Mouse (Mus musculus) intestine, embryonic 15.5 days (tissue): ENCODE measurements around the gene Fut8. TPM values are rescaled to one million over a fixed set of nuclear protein-coding genes. Genes with fewer than 3 reads are reported as not detected.
A peak's percentile ranks its signal among the peaks of the same experiment; 100 is the strongest.

Source experiments
- ATAC-seq: fragments of 200-750 bp; cut with Nextera tagmentation; 2 replicates; pipeline ENCODE4 v1.8.0; 2017; ENCODE audit warnings: moderate TSS enrichment, moderate library complexity
- H3K27ac ChIP-seq: fragments of 300-500 bp; sonication (generic); 2 replicates; pipeline ENCODE4 v1.5.1; 2015; ENCODE audit warnings: mild to moderate bottlenecking, inconsistent platforms
- H3K27me3 ChIP-seq: fragments of 300-500 bp; sonication (generic); replicated peaks from 2 replicates; pipeline ENCODE4 v1.6.1; 2015; ENCODE audit warnings: inconsistent platforms
- H3K36me3 ChIP-seq: fragments of 300-500 bp; sonication (generic); 2 replicates; pipeline ENCODE4 v1.6.1; 2015; ENCODE audit warnings: inconsistent platforms
- H3K4me1 ChIP-seq: fragments of 300-500 bp; sonication (generic); replicated peaks from 2 replicates; pipeline ENCODE4 v1.6.1; 2015; ENCODE audit warnings: inconsistent platforms
- H3K4me2 ChIP-seq: fragments of 300-500 bp; sonication (generic); replicated peaks from 2 replicates; pipeline ENCODE4 v1.6.1; 2015; ENCODE audit warnings: mild to moderate bottlenecking, inconsistent platforms
- H3K4me3 ChIP-seq: fragments of 300-500 bp; sonication (generic); replicated peaks from 2 replicates; pipeline ENCODE4 v1.5.1; 2015; ENCODE audit warnings: inconsistent platforms
- H3K9ac ChIP-seq: fragments of 300-500 bp; sonication (generic); 2 replicates; pipeline ENCODE4 v1.6.1; 2015; ENCODE audit warnings: inconsistent platforms
- H3K9me3 ChIP-seq: fragments of 300-500 bp; sonication (generic); 2 replicates; pipeline ENCODE4 v1.6.1; 2016; ENCODE audit warnings: inconsistent platforms
- WGBS: fragments of 180-500 bp; shearing (Covaris S2); methylation state at CpG from one replicate; pipeline ENCODE4 v1.1.7; 2015; 5-methylcytosine and 5-hydroxymethylcytosine counted together
- polyA plus RNA-seq: library from polyadenylated mRNA; unstranded; fragments of >200 nt; fragmentation: Nextera tagmentation; extraction: Ambion mirVana; gene quantifications from 2 replicates; pipeline ENCODE4 v1.2.1, GENCODE M21; 2015

The Fut8 gene
- 19.6 and 21.4 TPM in 2 replicates for polyA plus RNA-seq

DNA sequence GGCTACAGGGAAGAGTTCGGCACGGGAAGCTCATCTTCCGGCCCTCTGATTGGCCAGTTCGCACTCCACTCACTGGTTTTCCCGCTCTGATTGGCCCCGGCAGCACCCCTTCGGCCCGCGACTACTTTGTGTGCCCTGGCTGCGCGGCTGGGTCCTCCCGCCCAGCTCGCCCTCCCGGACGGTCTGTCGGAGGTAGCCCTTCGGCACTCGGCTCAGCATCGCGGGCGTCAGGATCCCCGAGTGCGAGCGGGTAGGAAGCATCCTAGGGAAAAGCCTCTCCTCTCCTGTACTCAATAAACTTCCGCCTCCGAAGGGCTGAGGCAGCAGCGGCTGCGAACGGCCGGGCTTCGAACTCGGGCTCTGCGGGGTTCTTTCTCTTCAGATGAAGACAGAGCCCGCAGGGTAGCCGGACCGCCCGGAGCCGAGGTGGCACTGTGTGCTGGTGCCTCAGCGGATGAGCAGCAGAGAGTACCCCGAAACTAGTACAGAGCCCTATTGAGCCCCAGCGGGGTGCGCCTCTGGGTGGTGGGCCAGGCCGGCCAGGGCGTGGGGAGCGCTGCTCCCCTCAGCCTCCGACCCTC is at the start of gene Fut8:
TSS of gene Fut8 (plus strand) at position 176 of the 581 bp plus-strand sequence.
- Histone ChIP-seq H3K9ac (peak within 1 kb of the TSS; percentile 86), H3K4me3 (peak within 1 kb of the TSS; percentile 76), H3K36me3 (no peaks in the 10 kb centered on the region), H3K4me2 (peak within 1 kb of the TSS; percentile 75), H3K9me3 (no peaks in the 10 kb centered on the region), H3K27me3 (peaks cover 3% of the 10 kb centered on the region; the same call in 1 of the 2 replicates), H3K4me1 (no peaks in the 10 kb centered on the region), H3K27ac (peak within 1 kb of the TSS; percentile 92)
- peak; percentile 84 for ATAC-seq
- WGBS: 0% methylated on average over 46 of the region's 46 CpGs

DNA sequence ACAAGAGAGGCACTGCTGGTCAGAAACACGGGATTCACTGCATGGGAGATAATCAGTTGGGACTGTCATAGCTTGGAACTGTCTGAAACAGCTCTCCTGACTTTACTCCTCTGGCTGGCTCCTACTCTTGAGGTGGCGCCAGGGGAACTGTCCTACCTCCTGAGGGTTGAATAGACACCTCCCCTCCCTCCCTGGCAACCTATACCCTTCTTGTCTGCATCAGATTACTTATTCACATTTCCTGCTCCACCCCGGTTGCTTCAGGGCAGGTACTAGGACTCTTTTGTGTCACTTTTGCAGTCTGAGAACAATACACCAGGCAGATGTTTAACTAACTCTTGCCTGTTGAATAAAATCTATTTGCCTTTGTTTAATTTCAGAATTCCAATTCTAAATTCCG is 48.8 kb upstream of the Fut8 start:
- Histone ChIP-seq H3K36me3 (no peaks in the 10 kb centered on the region), H3K4me3 (no peak overlapping the region), H3K27ac (no peak overlapping the region), H3K9me3 (no peaks in the 10 kb centered on the region), H3K4me2 (no peak overlapping the region), H3K4me1 (no peaks in the 10 kb centered on the region), H3K9ac (no peak overlapping the region), H3K27me3 (no peaks in the 10 kb centered on the region)
- no peak for ATAC-seq
- 45% methylated on average over 4 of the region's 4 CpGs for WGBS

DNA sequence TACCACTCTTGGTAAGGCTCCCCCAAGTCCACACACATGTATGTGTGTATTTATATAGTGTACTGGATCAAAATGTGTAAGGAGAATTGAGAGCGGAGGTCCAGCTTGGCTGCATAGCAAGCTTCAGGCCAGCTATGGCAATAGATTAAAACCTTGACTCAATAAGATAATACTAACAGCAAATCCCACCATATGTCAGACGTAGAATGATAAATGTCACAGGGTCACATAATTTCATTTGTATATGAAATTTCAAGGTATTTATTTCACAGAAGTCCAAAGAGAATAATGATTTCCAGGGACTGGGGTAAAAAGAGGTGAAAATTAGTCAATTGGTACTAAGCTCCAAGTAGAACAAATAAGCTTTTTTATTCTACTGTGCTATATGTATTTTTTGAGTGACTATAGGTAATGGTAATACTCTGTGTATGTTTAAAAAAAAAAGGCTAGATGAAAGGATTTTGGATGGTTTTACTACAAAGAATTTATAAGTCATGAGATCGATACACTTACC is 47.9 kb upstream of the Fut8 start:
- no peak for ATAC-seq
- H3K4me2 ChIP-seq: no peak overlapping the region
- H3K9me3 ChIP-seq: no peaks in the 10 kb centered on the region
- H3K4me1 ChIP-seq: no peaks in the 10 kb centered on the region
- no peak overlapping the region for H3K4me3 ChIP-seq
- no peaks in the 10 kb centered on the region for H3K27me3 ChIP-seq
- no peaks in the 10 kb centered on the region for H3K36me3 ChIP-seq
- no peak overlapping the region for H3K9ac ChIP-seq
- H3K27ac ChIP-seq: no peak overlapping the region
- WGBS: 87% methylated on average over 3 of the region's 3 CpGs

DNA sequence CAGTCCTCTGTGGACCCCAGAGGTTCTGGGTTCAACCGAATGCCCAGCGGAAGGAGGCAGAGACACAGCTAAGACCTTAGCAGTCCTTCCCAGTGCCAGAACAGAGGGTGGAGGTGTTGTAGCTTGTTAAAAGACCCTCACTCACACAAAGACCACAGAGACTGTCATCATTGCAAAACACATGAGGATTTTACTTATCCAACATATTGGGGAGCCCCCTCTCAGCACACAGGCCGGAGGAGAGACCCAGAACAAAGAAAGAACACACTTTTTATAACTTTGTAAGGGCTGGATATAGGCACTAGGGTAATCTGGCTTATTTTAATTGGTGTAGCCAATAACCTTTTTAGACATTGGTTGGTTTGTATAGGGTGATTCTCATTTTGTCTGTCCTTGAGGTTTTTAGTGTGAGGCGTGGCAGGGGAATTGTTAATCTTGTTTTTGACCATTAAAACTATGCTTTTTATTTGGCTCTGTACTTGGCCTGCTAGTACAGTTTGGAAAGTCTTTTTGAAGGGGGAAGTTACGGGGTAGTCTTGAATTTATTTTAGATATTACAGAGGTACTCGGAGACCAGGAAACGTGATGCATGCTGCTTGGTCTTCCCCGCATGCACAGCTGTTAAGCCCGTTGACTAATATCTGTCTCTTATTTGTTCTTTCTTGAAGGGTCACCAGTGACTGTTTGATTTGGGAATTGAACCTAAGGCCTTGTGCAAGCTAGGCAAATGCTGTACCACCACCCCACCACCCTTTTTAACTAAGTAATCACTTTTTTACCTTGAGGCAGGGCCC is 46.2 kb upstream of the Fut8 start:
- Histone ChIP-seq H3K4me3 (no peak overlapping the region), H3K27ac (no peak overlapping the region), H3K9me3 (no peaks in the 10 kb centered on the region), H3K36me3 (no peaks in the 10 kb centered on the region), H3K4me1 (no peaks in the 10 kb centered on the region), H3K9ac (no peak overlapping the region), H3K27me3 (no peaks in the 10 kb centered on the region), H3K4me2 (no peak overlapping the region)
- WGBS: 85% methylated on average over 9 of the region's 9 CpGs
- no peak for ATAC-seq

- WGBS: 61% methylated on average over 3 of the region's 3 CpGs
- Histone ChIP-seq H3K27me3 (no peaks in the 10 kb centered on the region), H3K4me3 (no peak overlapping the region), H3K9ac (no peak overlapping the region), H3K36me3 (no peaks in the 10 kb centered on the region), H3K4me1 (no peaks in the 10 kb centered on the region), H3K4me2 (no peak overlapping the region), H3K27ac (no peak overlapping the region), H3K9me3 (no peaks in the 10 kb centered on the region)
- ATAC-seq: no peak
These were observed 45.2 kb upstream of the Fut8 start for GRCm38 (mm10) chr12:77192714-77193113.

GRCm38 (mm10) chr12:77193225-77193716 is 44.7 kb upstream of the Fut8 start:
- H3K9me3 ChIP-seq: no peaks in the 10 kb centered on the region
- no peaks in the 10 kb centered on the region for H3K27me3 ChIP-seq
- H3K4me3 ChIP-seq: no peak overlapping the region
- peak; percentile 59 for ATAC-seq
- no peak overlapping the region for H3K4me2 ChIP-seq
- WGBS: 49% methylated on average over 4 of the region's 4 CpGs
- no peak overlapping the region for H3K9ac ChIP-seq
- no peaks in the 10 kb centered on the region for H3K4me1 ChIP-seq
- no peak overlapping the region for H3K27ac ChIP-seq
- no peaks in the 10 kb centered on the region for H3K36me3 ChIP-seq

DNA sequence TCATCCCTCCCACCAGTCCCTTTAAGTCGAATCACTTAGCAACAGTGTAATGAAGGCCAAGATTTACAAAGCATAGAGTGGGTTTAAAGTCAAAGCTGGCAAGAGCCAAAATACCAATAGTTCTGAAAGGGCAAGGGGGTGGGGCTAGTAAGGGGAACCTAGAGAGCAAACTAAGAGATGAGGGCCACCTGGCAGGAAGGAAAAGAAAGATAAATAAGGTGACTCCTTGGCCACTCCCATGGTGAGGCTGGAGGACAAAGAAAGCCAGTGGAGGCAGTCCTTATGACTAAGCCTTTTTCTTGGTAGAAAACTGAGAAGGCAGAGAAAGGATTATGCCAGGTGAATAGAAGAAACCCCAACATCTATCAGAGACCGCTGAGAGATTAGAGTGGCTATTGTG is 42.9 kb upstream of the Fut8 start:
- Histone ChIP-seq H3K4me3 (no peak overlapping the region), H3K4me1 (no peaks in the 10 kb centered on the region), H3K27ac (no peak overlapping the region), H3K9me3 (no peaks in the 10 kb centered on the region), H3K9ac (no peak overlapping the region), H3K4me2 (no peak overlapping the region), H3K27me3 (no peaks in the 10 kb centered on the region; the same call in 1 of the 2 replicates), H3K36me3 (no peaks in the 10 kb centered on the region)
- WGBS: 63% methylated on average over 2 of the region's 2 CpGs
- ATAC-seq: 0 out of 2 replicates have a peak, but pooled peaks have one; percentile 24

DNA sequence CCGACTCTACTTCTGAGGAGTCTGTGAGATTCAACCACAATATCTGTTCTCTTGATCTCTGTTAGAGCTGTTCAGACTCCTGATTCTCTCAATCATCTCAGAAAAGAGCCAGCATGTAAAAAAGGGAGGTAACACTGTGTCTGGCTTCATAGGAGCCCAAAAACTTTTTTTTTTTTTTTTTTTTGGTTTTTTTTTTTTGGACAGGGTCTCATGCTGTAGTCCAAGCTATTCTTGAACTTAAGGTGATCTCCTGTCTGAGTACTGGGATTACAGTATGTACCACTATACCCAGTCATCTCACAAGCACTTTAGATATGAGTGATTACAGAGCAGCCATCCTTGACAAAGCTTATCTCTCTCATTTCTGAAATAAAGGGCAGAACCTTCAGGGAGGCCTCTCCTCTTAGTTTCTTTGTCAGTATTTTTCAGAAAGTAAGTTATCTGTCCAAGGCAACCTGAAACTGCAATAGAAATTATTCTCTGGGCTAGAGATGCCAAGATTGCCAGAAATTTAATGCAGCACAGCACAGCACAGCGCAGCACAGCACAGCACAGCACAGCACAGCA is 41.3 kb upstream of the Fut8 start:
- Histone ChIP-seq H3K4me2 (no peak overlapping the region), H3K27me3 (no peaks in the 10 kb centered on the region; the same call in 1 of the 2 replicates), H3K9me3 (no peaks in the 10 kb centered on the region), H3K9ac (no peak overlapping the region), H3K36me3 (no peaks in the 10 kb centered on the region), H3K27ac (no peak overlapping the region), H3K4me1 (no peaks in the 10 kb centered on the region), H3K4me3 (no peak overlapping the region)
- no peak for ATAC-seq
- WGBS: 93% methylated on average over 2 of the region's 2 CpGs

DNA sequence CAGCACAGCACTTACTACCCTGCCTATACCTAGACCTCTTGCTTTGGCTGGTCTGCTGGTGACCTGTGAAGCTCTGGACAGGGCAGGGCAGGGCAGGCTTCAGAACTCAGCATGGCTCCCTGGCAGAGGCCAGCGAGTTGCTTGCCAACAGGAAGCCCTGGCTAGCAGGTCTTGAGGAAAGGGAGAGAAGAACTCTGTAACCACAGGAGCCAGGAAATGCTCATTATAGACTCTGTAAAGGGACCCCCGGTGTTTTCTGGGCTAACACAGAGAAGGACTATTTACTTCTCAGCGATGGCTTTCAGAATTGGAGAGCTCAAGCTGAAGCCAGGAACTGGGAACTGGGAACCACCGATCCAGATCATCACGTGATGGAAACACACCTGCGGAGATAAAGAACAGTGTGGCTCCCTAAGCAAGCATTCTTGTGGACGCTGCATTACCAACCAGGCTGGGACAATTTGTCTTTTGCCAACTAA is 40.8 kb upstream of the Fut8 start:
- ATAC-seq: no peak

DNA sequence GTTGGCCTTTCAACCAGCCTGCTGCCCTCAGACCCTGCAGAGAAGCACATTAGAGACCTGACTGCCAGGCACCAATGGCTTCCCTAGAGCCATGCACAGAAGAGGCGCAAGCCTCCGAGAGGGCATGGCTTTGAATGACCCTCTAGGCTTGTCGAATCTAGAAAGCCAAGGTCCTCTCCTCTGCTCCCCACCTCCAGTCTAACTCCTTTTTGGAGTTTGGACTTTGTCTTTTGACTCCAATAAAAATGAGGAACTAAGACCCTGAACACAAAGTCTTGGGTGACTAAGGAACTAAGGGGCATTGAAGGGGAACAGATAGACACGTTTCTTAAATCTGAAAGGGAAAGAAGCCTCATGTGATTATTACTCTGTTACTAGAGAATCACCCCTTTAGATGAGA is 39.7 kb upstream of the Fut8 start:
- Histone ChIP-seq H3K27ac (no peak overlapping the region), H3K36me3 (no peaks in the 10 kb centered on the region), H3K9me3 (no peaks in the 10 kb centered on the region), H3K9ac (no peak overlapping the region), H3K4me3 (no peak overlapping the region), H3K4me2 (no peak overlapping the region), H3K4me1 (no peaks in the 10 kb centered on the region), H3K27me3 (no peaks in the 10 kb centered on the region; the same call in 1 of the 2 replicates)
- WGBS: 87% methylated on average over 4 of the region's 4 CpGs
- ATAC-seq: no peak

More for the DNA sequence above, 40.8 kb upstream of the Fut8 start:
- Histone ChIP-seq H3K4me2 (no peak overlapping the region), H3K36me3 (no peaks in the 10 kb centered on the region), H3K4me1 (no peaks in the 10 kb centered on the region), H3K27ac (no peak overlapping the region), H3K4me3 (no peak overlapping the region), H3K9ac (no peak overlapping the region), H3K9me3 (no peaks in the 10 kb centered on the region), H3K27me3 (no peaks in the 10 kb centered on the region; the same call in 1 of the 2 replicates)
- WGBS: 71% methylated on average over 7 of the region's 7 CpGs

DNA sequence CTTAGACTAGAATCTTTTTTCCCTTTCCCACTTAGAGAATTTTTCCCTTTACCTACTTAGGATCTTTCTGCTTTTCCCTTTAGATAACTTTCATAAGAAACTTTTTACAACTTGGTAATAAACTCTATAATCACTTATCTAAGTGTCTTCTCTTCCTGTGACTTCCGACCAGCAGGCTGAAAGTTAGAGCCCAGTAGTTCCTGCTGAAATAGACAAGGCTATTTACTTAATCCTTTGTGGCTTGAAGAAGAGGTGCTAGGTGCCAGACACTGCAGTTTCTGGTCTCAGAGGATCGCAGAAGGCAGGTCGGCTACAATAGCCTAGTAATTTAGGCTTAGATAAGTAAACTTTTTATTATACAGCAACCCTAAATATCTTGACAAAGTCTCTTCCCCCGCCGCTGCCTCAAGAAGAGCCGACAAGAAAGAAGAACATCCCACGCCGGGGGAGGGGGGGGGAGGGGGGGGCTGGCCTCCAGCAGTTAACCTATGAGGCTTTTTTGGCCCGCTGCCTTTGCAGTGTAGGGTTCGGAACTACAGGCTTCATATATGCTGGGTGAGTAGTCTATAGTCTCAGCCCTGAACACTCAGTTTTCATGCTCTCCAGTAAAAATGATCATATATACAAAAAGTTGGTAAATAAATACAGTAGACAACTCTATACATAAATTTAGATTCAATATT is 36.3 kb upstream of the Fut8 start:
- ATAC-seq: no peak
- H3K9ac ChIP-seq: no peak overlapping the region
- no peaks in the 10 kb centered on the region for H3K9me3 ChIP-seq
- H3K27ac ChIP-seq: no peak overlapping the region
- H3K4me1 ChIP-seq: no peaks in the 10 kb centered on the region
- no peaks in the 10 kb centered on the region; the same call in 1 of the 2 replicates for H3K27me3 ChIP-seq
- 54% methylated on average over 9 of the region's 10 CpGs for WGBS
- no peaks in the 10 kb centered on the region for H3K36me3 ChIP-seq
- H3K4me3 ChIP-seq: no peak overlapping the region
- H3K4me2 ChIP-seq: no peak overlapping the region

DNA sequence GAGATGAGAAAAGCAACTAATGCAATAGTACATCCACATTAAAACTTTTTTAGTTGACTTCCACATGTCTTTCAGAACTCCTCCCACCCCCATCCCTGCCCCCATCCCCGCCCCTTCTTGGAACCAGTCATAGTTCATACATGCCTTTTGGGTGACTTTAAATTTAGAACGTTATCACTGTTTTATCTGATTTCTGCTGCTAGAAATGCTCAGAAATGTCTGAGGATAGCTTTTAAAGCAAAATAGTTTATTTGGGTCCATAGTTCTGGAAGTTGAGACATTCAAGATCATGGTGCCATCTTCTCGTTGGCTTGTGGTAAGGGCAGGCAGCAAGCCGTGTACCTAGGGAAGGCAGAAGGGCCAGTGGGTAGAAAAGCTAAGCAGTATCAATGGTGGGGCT is 34.8 kb upstream of the Fut8 start:
- H3K4me3 ChIP-seq: no peak overlapping the region
- no peak for ATAC-seq
- H3K27me3 ChIP-seq: no peaks in the 10 kb centered on the region; the same call in 1 of the 2 replicates
- no peak overlapping the region for H3K27ac ChIP-seq
- 89% methylated on average over 4 of the region's 4 CpGs for WGBS
- H3K36me3 ChIP-seq: no peaks in the 10 kb centered on the region
- no peak overlapping the region for H3K9ac ChIP-seq
- no peaks in the 10 kb centered on the region for H3K4me1 ChIP-seq
- no peak overlapping the region for H3K4me2 ChIP-seq
- no peaks in the 10 kb centered on the region for H3K9me3 ChIP-seq
